ENCODE assay signal across 15 mouse cellular contexts in genomic region chr17:32729029-32729428, GRCm38 (mm10). TPM values are rescaled to one million over a fixed set of nuclear protein-coding genes. Genes with fewer than 3 reads are reported as not detected.
DNase-seq lines count a peak whose midpoint lies in the region; ATAC-seq and TF ChIP-seq lines count a peak whose summit lies in the region.
"Had no signal": no experiment of that assay in that cellular context is flagged by ENCODE, and none has a peak within 500 bp of the region (broad histone marks: within the 10 kb centered on the region; RNA-seq: fewer than 3 reads in every experiment).

No protein-coding gene starts in this region.

- TF ChIP-seq POLR2A in liver, adult 2 months (IDR thresholded peaks at IDR 0.05; ENCODE audit: extremely low read depth, insufficient read depth, low read length), result no peak
- TF ChIP-seq POLR2A in brain, embryonic 14.5 days (IDR thresholded peaks at IDR 0.05; ENCODE audit: borderline replicate concordance, extremely low read depth, insufficient read depth, insufficient read length, poor library complexity, severe bottlenecking), result no peak
- no peak for TF ChIP-seq POLR2A in cerebellum, adult 2 months (IDR thresholded peaks at IDR 0.05; ENCODE audit: borderline replicate concordance, insufficient read depth, low read length)

- no peak for ATAC-seq in forebrain, embryonic 14.5 days
- no peak for ATAC-seq in forebrain, embryonic 12.5 days (ENCODE audit: low FRiP score)
- ATAC-seq in liver, embryonic 12.5 days, result no peak

- no peaks in the 10 kb centered on the region for H3K36me3 ChIP-seq in forebrain, embryonic 14.5 days (ENCODE audit: control insufficient read depth, insufficient read depth, low read length)
- H3K36me3 ChIP-seq in forebrain, embryonic 12.5 days (replicated peaks), result no peaks in the 10 kb centered on the region
- H3K36me3 ChIP-seq in liver, adult 2 months (ENCODE audit: control insufficient read depth, insufficient read depth, low read length), result no peaks in the 10 kb centered on the region
- no peaks in the 10 kb centered on the region for H3K36me3 ChIP-seq in liver, embryonic 12.5 days
- H3K36me3 ChIP-seq: G1E; heart, embryonic 10.5 days; hindbrain, embryonic 12.5 days had no signal

- DNase-seq in forebrain, embryonic 14.5 days (ENCODE audit: low spot score), result peak; percentile 17
- peak; percentile 40 for DNase-seq in liver, adult 2 months (ENCODE audit: extremely low read depth, low read depth, low spot score)
- DNase-seq in CD4-positive helper T cell, adult 2 months (ENCODE audit: low read depth, low spot score), result peak; percentile 10
- DNase-seq in brain, embryonic 14.5 days (ENCODE audit: low read depth), result peak; percentile 4
- no peak for DNase-seq in cerebellum, adult 2 months
- DNase-seq in spleen, postnatal 4 days (ENCODE audit: low spot score in 2 of 2), result no peak
- DNase-seq: adrenal gland, adult 8-10 months; cerebellum, adult 18-20 months; lung, postnatal 10 days; thymus, adult 18-20 months had no signal

- 0 out of 2 replicates have a peak, but pooled peaks have one; percentile 29 for TF ChIP-seq CTCF in liver, adult 2 months (IDR thresholded peaks at IDR 0.05; ENCODE audit: low read depth, low read length)
- TF ChIP-seq CTCF in brain, embryonic 14.5 days (IDR thresholded peaks at IDR 0.05; ENCODE audit: borderline replicate concordance, extremely low read depth, insufficient read depth, insufficient read length), result peak; percentile 20; the same call in 1 of the 2 replicates
- no peak for TF ChIP-seq CTCF in cerebellum, adult 2 months (IDR thresholded peaks at IDR 0.05; ENCODE audit: borderline replicate concordance, insufficient read depth, low read depth, low read length)

- H3K4me2 ChIP-seq in forebrain, embryonic 14.5 days (ENCODE audit: low read length), result no peak overlapping the region
- H3K4me2 ChIP-seq in forebrain, embryonic 12.5 days, result no peak overlapping the region
- H3K4me2 ChIP-seq in liver, embryonic 12.5 days, result no peak overlapping the region
- H3K4me2 ChIP-seq: hindbrain, embryonic 12.5 days had no signal

- H3K79me2 ChIP-seq in liver, adult 2 months (ENCODE audit: control insufficient read depth, insufficient read depth, low read length), result no peaks in the 10 kb centered on the region

- H3K9me3 ChIP-seq in forebrain, embryonic 14.5 days (replicated peaks; ENCODE audit: control insufficient read depth, low read length), result no peaks in the 10 kb centered on the region; the same call in 1 of the 2 replicates
- 0 out of 2 replicates have a peak, but pooled peaks cover 4% of the 10 kb centered on the region for H3K9me3 ChIP-seq in forebrain, embryonic 12.5 days
- peaks cover 5% of the 10 kb centered on the region; the same call in 1 of the 2 replicates for H3K9me3 ChIP-seq in liver, embryonic 12.5 days (replicated peaks)
- H3K9me3 ChIP-seq: G1E; heart, embryonic 10.5 days had no signal

- H3K9ac ChIP-seq in forebrain, embryonic 14.5 days (ENCODE audit: low read length), result no peak overlapping the region
- H3K9ac ChIP-seq in forebrain, embryonic 12.5 days, result no peak overlapping the region
- H3K9ac ChIP-seq in liver, adult 2 months (ENCODE audit: low read depth, low read length), result no peak overlapping the region
- no peak overlapping the region for H3K9ac ChIP-seq in liver, embryonic 12.5 days
- H3K9ac ChIP-seq: hindbrain, embryonic 12.5 days had no signal

- no peaks in the 10 kb centered on the region for H3K27me3 ChIP-seq in forebrain, embryonic 14.5 days (replicated peaks; ENCODE audit: control insufficient read depth, insufficient read depth, low read length)
- H3K27me3 ChIP-seq in forebrain, embryonic 12.5 days, result no peaks in the 10 kb centered on the region
- no peaks in the 10 kb centered on the region for H3K27me3 ChIP-seq in liver, adult 2 months (ENCODE audit: control insufficient read depth, insufficient read depth, low read length)
- no peaks in the 10 kb centered on the region for H3K27me3 ChIP-seq in liver, embryonic 12.5 days (replicated peaks)
- no peaks in the 10 kb centered on the region for H3K27me3 ChIP-seq in cerebellum, adult 2 months (ENCODE audit: control insufficient read depth, insufficient read depth, low read length)
- H3K27me3 ChIP-seq: hindbrain, embryonic 12.5 days had no signal

- 75% methylated on average over 3 of the region's 3 CpGs for WGBS in forebrain, embryonic 14.5 days
- 71% methylated on average over 3 of the region's 3 CpGs for WGBS in forebrain, embryonic 12.5 days
- 70% methylated on average over 3 of the region's 3 CpGs for WGBS in liver, adult 2 months
- WGBS in liver, embryonic 12.5 days (ENCODE audit: insufficient replicate concordance), result 55% methylated on average over 3 of the region's 3 CpGs
- WGBS in cerebellum, adult 2 months, result 71% methylated on average over 3 of the region's 3 CpGs

- no peak overlapping the region for H3K4me3 ChIP-seq in forebrain, embryonic 14.5 days (ENCODE audit: low read depth, low read length)
- no peak overlapping the region for H3K4me3 ChIP-seq in forebrain, embryonic 12.5 days (replicated peaks)
- H3K4me3 ChIP-seq in liver, adult 2 months (ENCODE audit: insufficient read depth, low read depth, low read length), result no peak overlapping the region
- no peak overlapping the region for H3K4me3 ChIP-seq in liver, embryonic 12.5 days
- no peak overlapping the region for H3K4me3 ChIP-seq in cerebellum, adult 2 months (replicated peaks; ENCODE audit: insufficient read depth, low read depth, low read length)
- H3K4me3 ChIP-seq: heart, embryonic 10.5 days; hindbrain, embryonic 12.5 days had no signal

- no peaks in the 10 kb centered on the region for H3K4me1 ChIP-seq in forebrain, embryonic 14.5 days (ENCODE audit: control insufficient read depth, insufficient read depth, low read length)
- H3K4me1 ChIP-seq in forebrain, embryonic 12.5 days, result no peaks in the 10 kb centered on the region
- H3K4me1 ChIP-seq in liver, adult 2 months (ENCODE audit: control insufficient read depth, insufficient read depth, low read length), result no peaks in the 10 kb centered on the region
- no peaks in the 10 kb centered on the region for H3K4me1 ChIP-seq in liver, embryonic 12.5 days
- no peaks in the 10 kb centered on the region for H3K4me1 ChIP-seq in cerebellum, adult 2 months (ENCODE audit: control insufficient read depth, insufficient read depth, low read length)
- H3K4me1 ChIP-seq: heart, embryonic 10.5 days; hindbrain, embryonic 12.5 days had no signal

- H3K27ac ChIP-seq in forebrain, embryonic 14.5 days (ENCODE audit: low read depth, low read length), result no peak overlapping the region
- no peak overlapping the region for H3K27ac ChIP-seq in forebrain, embryonic 12.5 days
- H3K27ac ChIP-seq in liver, adult 2 months (replicated peaks; ENCODE audit: insufficient read depth, low read depth, low read length), result no peak overlapping the region
- H3K27ac ChIP-seq in liver, embryonic 12.5 days, result no peak overlapping the region
- no peak overlapping the region for H3K27ac ChIP-seq in cerebellum, adult 2 months (ENCODE audit: insufficient read depth, low read length)
- H3K27ac ChIP-seq: heart, embryonic 10.5 days; hindbrain, embryonic 12.5 days had no signal

RNA-seq across cellular contexts. Expression of gene Cyp4f15, which starts 43.6 kb away (rescaled TPM):
- 0.76 and 1.5 TPM in 2 replicates for polyA plus RNA-seq in forebrain, embryonic 14.5 days (2014; fragmentation: Nextera tagmentation; extraction: Ambion mirVana)
- polyA plus RNA-seq in forebrain, embryonic 12.5 days (2016; fragmentation: Nextera tagmentation; extraction: Ambion mirVana), result 0.91 and 1.5 TPM in 2 replicates
- 161 and 210 TPM in 2 replicates for total RNA-seq in liver, adult 2 months (2014; rRNA removed)
- polyA plus RNA-seq in liver, adult 2 months (2012; rRNA removed), result 202 and 205 TPM in 2 replicates
- polyA plus RNA-seq in liver, embryonic 12.5 days (2016; fragmentation: Nextera tagmentation; extraction: Ambion mirVana), result 2.3 and 2.7 TPM in 2 replicates
- 2.4 and 3.1 TPM in 2 replicates for polyA plus RNA-seq in brain, embryonic 14.5 days (2012; rRNA removed)
- polyA plus RNA-seq in cerebellum, adult 2 months (2012; rRNA removed), result 5.1 and 5.9 TPM in 2 replicates
- total RNA-seq: G1E had no signal
- polyA plus RNA-seq: G1E had no signal

RNA-seq across cellular contexts. Expression of gene Zfp871, which starts 59.1 kb away (rescaled TPM):
- polyA plus RNA-seq in forebrain, embryonic 14.5 days (2014; fragmentation: Nextera tagmentation; extraction: Ambion mirVana), result 44.1 and 72.0 TPM in 2 replicates
- polyA plus RNA-seq in forebrain, embryonic 12.5 days (2016; fragmentation: Nextera tagmentation; extraction: Ambion mirVana), result 56.3 and 56.5 TPM in 2 replicates
- 33.0 and 40.9 TPM in 2 replicates for total RNA-seq in liver, adult 2 months (2014; rRNA removed)
- 6.7 and 8.1 TPM in 2 replicates for polyA plus RNA-seq in liver, adult 2 months (2012; rRNA removed)
- polyA plus RNA-seq in liver, embryonic 12.5 days (2016; fragmentation: Nextera tagmentation; extraction: Ambion mirVana), result 15.4 and 16.4 TPM in 2 replicates
- 31.3 and 34.6 TPM in 2 replicates for polyA plus RNA-seq in brain, embryonic 14.5 days (2012; rRNA removed)
- 25.9 and 28.8 TPM in 2 replicates for polyA plus RNA-seq in cerebellum, adult 2 months (2012; rRNA removed)

Comparison
In these comparisons a context has a peak if more than half of its experiments do, and no peak if none do; other contexts are left out.
1. RNA of gene Cyp4f15, which starts 43.6 kb away (polyA plus RNA-seq): 202 to 205 TPM in liver, adult 2 months; 5.1 to 5.9 TPM in cerebellum, adult 2 months, 2.4 to 3.1 TPM in brain, embryonic 14.5 days, 2.3 to 2.7 TPM in liver, embryonic 12.5 days, 0.91 to 1.5 TPM in forebrain, embryonic 12.5 days and 0.76 to 1.5 TPM in forebrain, embryonic 14.5 days; every median in the first group is over 10 times any median in the second.
2. DNase-seq: peak in forebrain, embryonic 14.5 days (single experiment), liver, adult 2 months (single experiment), CD4-positive helper T cell, adult 2 months (single experiment) and brain, embryonic 14.5 days (single experiment); none in cerebellum, adult 2 months (0 of 2) and spleen, postnatal 4 days (0 of 2).